Mouse (Mus musculus): ENCODE results near the gene Gm5157.
"Not testable (repeated sequence)": the region's sequence is repeated elsewhere in the genome, so short reads cannot be mapped to it uniquely, and the experiment has no call there.

DNA sequence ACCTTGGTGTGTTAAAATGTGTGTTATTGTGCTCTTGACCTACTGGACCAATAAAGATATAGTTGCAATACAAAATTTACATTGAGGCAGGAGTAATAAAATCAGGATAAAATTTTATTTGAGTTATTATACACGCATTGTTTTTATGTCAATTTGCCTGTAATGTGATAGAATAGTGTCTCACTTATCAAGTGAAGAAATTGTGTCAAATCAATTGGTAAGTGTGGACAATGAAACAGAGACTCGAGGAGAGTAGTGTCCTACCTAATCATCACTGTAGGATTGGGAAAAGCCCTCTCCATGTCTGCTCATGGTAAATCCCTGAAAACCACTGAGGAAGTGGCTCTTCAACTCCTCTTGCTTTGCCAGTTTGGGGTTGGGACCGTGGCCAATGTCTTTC lies 28.3 kb downstream of the Gm5157 start, which contains the start of gene Vmn1r123:
- TF ChIP-seq TAL1, GATA1 (IDR thresholded peaks at IDR 0.05; ENCODE audit: low read length): not testable (repeated sequence)

Data from erythroblast, embryonic 14.5 days (primary cell).